Mouse (Mus musculus) gastrocnemius, adult 18-20 months (tissue): ENCODE results near the gene Il31. TPM values are rescaled to one million over a fixed set of nuclear protein-coding genes. Genes with fewer than 3 reads are reported as not detected.

ENCODE experiments used
- DNase-seq: peaks from one replicate; pipeline ENCODE4 v3.0.0; 2021; ENCODE audit warnings: low spot score
- microRNA-seq: library from miRNA; unstranded; fragments of <30 nt; microRNA quantifications from one replicate; pipeline ENCODE4 v1.2.0, GENCODE M21; 2021
- total RNA-seq, 2 experiments: library from RNA; stranded (reverse); gene quantifications; 2 replicates each; pipeline ENCODE4 v1.2.3; 2021

The Il31 gene
- total RNA-seq, 2 experiments from 2014 or later = not detected

GRCm38 (mm10) chr5:123473817-123474216, 15.5 kb downstream of the Il31 start:
- no peak for DNase-seq

- DNase-seq = no peak
Observed at GRCm38 (mm10) chr5:123470784-123471400, 18.4 kb downstream of the Il31 start.

- no peak for DNase-seq
Observed at GRCm38 (mm10) chr5:123464638-123465037, 24.7 kb downstream of the Il31 start.

DNA sequence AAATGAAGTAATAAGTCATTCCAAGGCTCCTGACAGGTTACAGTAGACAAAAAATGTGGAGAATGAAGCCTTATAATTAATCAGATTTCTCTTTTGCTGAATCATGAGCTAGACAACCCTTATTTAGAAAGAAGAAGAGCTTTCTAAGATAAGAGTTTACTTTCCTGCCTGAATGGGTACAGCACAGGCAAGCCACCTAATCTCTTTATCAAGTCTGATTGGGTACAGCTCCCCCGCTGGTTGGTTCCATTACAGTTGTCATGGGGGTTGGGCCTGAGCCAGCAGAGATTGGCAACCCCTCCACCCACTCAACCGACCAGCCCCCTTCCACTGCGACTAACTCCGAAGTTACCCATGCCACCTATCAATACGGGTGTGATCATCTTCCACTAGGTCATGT, 27.9 kb downstream of the Il31 start:
- DNase-seq = no peak

DNA sequence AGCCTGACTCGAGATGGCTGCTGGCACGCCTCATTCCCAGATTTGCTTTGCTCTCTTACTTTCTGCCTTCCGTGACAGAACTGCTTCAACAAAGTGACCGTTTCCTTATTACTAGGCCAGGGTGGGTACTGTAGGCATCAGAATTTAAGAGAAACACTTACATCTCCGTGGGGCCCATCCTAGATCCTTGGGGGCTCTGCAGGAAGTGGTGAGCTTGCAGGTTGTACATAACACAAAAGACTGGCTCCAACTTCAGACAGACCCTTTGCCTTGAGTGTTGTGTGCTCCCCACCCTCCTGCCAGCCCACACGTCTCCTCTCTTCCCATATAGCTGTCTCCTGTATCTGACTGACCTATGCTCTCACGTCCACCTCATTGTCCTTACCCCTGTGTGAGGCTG, 37.4 kb downstream of the Il31 start:
- DNase-seq = no peak

DNA sequence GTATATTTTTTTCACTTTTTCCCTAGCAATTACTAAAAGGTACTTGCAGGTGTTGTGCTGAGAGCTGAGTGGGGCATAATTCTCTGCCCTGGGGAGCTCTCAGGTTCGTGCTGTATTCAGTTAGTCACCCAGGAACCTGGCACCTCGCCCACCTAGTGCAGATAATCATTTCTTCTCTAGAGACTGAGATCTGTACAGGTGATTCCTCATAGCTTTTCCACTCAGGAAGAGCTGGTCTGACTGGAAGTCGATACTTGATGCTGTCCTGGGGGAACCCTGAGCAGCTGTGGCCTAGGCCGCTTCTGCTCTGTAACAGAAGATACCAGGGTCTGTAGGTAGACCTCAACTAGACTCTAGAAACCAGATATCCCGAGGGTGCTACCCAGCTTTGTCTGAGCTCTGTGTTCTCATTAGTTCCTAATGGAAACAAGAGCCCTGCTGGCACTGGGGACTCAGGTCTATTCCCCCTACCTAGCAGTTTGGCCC, 44.4 kb downstream of the Il31 start:
- DNase-seq = no peak

DNA sequence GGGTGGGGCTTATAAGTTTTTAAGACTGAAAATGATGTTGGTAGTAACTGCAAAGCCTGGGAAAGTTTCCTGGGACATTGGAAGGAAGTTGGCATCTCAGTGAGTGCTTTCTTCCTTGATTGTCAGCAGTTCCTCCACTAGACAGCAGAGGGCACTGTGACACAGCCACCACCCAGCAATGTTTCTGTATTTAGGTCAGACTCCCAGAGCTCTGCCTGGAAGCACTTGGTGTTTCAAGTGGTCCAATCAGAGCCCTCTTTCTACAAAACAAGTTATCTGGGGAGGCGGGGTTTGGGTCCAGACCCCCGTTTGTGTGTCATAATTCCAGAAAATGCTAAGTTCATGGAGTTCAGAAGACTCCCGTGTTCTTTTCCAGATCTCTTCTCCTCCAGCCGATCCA, 45.2 kb downstream of the Il31 start:
- peak; percentile 83 for DNase-seq

GRCm38 (mm10) chr5:123442283-123442682, 47.0 kb downstream of the Il31 start:
- no peak for DNase-seq

DNA sequence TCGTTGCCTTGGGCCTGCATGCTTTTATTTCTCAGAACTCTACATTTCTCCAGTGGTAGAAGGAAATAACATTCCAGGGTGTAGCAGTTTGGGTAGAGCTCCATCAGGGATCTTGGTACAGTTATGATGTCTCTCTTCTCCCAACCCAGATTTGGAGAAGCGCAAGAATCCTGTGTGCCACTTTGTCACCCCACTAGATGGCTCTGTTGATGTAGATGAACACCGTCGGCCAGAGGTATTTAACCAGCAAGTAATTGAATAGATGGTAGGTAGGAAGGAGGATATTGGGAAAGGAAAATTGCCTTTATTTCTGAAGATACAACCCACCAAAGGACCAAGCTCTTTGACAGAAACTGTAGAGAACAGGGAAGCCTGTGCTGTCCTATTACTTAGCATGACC, 48.6 kb downstream of the Il31 start:
- no peak for DNase-seq

DNA sequence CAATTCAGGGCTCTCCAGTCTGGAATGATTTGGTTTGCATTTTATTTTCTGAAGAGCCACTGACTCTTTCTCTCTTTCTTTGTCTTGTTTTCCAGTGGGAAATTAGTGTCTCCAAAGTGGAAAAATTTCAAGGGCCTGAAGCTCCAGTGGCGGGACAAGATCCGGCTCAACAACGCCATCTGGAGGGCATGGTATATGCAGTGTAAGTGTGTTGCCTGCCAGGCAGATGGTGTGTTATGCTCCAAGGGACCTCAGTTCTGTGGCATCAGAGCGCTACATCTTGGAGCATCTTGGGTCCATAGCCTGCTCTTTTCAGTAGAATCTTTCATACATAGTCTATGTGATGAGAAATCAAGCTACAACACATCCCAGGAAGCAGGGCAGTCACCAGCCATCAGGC, 49.3 kb downstream of the Il31 start:
- DNase-seq = no peak

DNA sequence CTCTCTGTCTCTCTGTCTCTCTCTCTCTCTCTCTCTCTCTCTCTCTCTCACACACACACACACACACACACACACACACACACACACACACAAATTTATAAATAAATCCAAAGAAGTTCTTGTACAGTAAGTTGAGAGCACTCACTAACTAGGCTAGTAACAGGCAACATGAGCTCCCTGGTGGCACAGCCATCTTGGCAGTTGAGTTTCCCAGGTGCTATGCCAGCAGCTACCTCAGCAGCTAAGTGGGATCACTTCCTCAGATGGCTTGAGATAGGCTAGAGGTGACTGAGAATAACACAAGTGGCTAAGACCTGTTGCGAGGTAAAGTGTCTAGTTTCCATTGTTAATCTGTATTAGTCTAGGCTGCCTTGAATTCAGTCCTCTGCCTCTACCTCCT, 50.0 kb downstream of the Il31 start:
- DNase-seq = peak; percentile 80

DNA sequence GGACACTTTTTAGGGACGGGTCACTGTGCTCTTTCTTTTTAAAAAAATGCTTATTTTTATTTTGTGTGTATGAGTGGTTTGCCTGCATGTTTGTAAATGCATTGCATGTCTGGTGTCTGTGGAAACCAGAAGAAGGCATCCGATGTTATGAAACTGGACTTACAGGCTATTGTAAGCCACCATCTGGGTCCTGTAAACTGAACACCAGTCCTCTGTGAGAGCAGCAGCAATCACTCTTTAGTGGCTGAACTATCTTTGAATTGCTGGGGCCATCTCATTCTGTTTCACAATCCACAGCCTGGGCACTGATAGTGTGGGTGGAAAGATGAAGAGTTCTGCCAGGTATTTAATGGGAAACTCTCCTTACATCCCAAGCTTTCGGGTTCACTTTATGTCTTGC, 50.9 kb downstream of the Il31 start:
- no peak for DNase-seq

- peak; percentile 58 for DNase-seq
Observed at GRCm38 (mm10) chr5:123436780-123437175, 52.5 kb downstream of the Il31 start.

DNA sequence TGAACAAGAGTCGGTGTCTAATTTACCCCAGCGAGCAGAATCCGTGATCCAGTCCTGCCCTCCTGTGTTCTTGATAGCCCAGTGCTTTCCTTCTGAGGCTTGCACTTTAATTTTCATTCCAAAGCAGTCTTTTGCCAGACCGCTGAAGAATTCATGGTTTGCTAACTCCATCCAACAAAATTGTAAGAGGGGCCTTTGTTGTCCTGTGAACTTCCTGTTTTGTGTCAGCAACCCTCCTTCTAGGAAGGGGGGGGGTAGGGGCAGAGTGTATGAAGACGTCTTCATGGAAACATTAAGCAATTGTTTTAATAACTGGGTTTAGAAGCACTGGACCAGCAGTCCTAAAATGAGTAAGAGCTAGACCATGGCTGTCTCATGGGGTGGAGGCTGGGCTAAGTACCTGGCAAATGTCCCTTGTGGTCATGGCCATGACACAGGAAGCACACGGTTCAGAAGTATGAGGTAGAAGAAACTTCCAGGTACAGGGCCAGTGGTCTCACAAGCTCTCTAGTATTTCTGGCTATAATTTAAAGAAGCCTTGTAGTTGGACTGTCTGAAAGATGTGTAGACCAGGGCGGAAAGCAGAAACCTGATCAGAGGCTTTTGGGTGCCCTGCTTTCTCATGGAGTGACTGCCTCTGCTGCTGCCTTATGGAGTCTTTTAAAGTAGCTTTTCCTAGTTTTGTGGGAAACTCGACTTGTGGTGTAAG, 53.1 kb downstream of the Il31 start:
- DNase-seq = peak; percentile 43

DNA sequence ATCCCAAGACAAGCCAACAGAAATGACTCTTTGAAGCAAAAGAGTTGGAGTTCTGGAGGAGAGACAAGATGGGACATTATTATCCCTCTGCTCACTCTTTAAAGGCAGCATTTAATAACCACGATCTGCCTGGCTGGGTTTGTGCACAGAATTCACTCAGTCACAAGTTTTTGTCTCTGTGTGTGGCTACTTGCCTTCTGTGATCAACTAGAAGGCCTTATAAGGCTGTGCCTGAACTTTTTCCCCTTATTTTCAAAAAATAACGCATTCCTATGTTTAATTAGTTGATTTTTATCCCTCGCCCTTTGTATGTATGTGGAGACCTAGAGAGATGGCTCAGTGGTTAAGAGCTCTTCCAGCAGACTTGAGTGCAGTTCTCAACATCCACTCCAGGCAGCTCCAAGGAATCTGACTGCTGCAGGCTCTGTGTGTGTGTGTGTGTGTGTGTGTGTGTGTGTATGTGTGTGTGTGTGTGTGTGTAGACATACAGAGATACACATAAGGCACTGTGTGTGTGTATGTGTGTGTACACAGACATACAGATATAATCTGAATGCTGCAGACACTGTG, 56.9 kb downstream of the Il31 start:
- no peak for DNase-seq

DNA sequence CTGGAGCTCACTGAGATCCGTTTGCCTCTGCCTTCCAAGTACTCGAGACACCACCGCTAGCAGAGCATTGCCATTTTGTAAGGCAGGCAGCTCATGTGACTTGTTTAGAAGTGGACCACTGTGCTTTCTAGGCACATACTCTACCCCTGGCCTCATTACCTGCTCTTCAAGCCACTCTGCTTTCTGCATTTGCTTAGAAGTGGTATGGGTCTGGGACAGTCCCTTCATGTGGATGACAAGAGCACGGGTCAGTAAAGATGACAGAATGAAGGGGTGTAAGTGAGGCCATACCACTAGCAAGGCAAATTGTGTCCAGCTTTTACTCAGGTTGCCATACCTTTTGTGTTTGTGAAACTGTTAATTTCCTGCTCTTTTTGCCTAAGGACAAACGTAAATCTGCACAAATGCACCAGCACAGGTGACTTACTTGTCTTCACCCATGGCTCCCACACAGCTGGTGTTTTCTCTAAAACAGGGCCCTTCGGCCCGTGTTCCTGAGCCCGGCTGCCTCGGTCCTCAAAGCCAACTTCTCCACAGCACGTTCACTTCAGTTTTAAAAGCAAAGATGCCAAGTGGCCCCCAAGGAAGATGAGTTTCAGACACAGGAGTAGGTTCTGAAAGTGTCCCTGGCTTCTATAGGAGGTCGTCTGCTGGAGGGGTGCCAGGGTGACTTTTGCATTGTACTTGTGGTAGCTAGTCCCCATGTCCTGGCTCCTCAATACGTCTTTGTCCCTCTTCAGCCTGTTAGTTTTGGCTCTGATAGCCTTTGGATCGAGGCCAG, 57.6 kb downstream of the Il31 start:
- peak; percentile 72 for DNase-seq

Small RNA genes within 50 kb of the gene (microRNA-seq; reads per million reads assigned to microRNA genes)
- 3.4 reads per million, percentile 2 among the genes with 10 or more reads in this experiment for gene Mir7647

Other genes with a start within 250 kb of the Il31 start
- 1 to 10 TPM in 1 of 2 experiments, under 1 TPM in 1; 0.76 to 1.2 TPM for gene Wdr66, start 237.4 kb downstream of the Il31 start, total RNA-seq
- 10 to 100 TPM in 1 of 2 experiments, 1 to 10 TPM in 1; 9.4 to 10.5 TPM for gene Bcl7a, start 145.7 kb downstream of the Il31 start, total RNA-seq
- gene Mlxip, start 94.7 kb downstream of the Il31 start, total RNA-seq = 10 to 100 TPM; 59.3 to 63.2 TPM
- gene Lrrc43, start 184 bp downstream of the Il31 start, total RNA-seq = not detected
- gene B3gnt4, start 21.0 kb upstream of the Il31 start, total RNA-seq = under 1 TPM in 1 of 2 experiments, not detected in 1; 0.16 TPM
- gene Diablo, start 34.7 kb upstream of the Il31 start, total RNA-seq = 10 to 100 TPM; 35.7 to 45.1 TPM
- gene Gm49027, start 36.0 kb upstream of the Il31 start, total RNA-seq = under 1 TPM in 1 of 2 experiments, not detected in 1; 0.43 TPM
- gene Vps33a, start 83.5 kb upstream of the Il31 start, total RNA-seq = 10 to 100 TPM; 32.1 to 39.9 TPM
- gene Clip1, start 195.1 kb upstream of the Il31 start, total RNA-seq = 100 to 1,000 TPM; 326 to 336 TPM
- gene Zcchc8, start 231.6 kb upstream of the Il31 start, total RNA-seq = 10 to 100 TPM; 16.2 to 18.0 TPM